Mouse (Mus musculus) layer of hippocampus, adult 2 months (tissue): ENCODE results near the gene Gm5460. TPM values are rescaled to one million over a fixed set of nuclear protein-coding genes. Genes with fewer than 3 reads are reported as not detected.

Experiments used
- DNase-seq, 2 experiments: peaks; one replicate each; pipeline ENCODE4 v3.0.0; 2022; ENCODE audit warnings: low spot score in 2 of 2
- H3K27ac ChIP-seq: fragments of 200-600 bp; 2 replicates; pipeline ENCODE4 v1.8.1; 2022
- H3K4me3 ChIP-seq: fragments of 200-600 bp; 2 replicates; pipeline ENCODE4 v1.8.1; 2022; ENCODE audit warnings: mild to moderate bottlenecking
- CTCF ChIP-seq: fragments of 200-600 bp; conservative IDR thresholded peaks from 2 replicates; pipeline ENCODE4 v1.8.1; 2022; ENCODE audit warnings: antibody characterized with exemption, mild to moderate bottlenecking, moderate library complexity
- long read RNA-seq, 2 experiments: library from polyadenylated mRNA; stranded (forward); transcript quantifications; one replicate each; pipeline ENCODE4 v2.0.0; 2021; ENCODE audit warnings: borderline mapping rate in 2 of 2
- total RNA-seq, 2 experiments: library from RNA; stranded (reverse); gene quantifications; 2 replicates each; pipeline ENCODE4 v1.2.3; 2021

Gene Gm5460
- total RNA-seq = not detected
- long read RNA-seq, experiment 1 = 0 reads
- long read RNA-seq, experiment 2 = 0 reads

DNA sequence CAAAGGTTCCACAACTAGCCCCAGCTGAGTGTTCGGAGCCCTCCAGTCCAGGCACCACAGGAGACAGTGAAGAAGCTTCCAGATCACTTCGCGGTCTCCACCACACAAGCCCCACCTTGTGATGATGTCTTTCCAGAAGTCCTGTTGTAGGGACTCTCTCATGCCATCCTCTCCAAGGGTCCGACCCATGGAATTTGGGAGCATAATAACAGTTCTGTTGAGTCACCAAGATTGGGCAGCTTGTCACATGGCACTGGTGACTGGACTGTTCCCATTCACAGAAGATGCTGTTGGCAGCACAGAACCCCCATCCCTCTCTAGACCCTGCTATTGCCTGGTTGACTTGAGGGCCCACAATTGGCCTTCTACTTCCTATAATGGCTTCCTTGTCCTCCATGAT is at the start of gene Gm5460:
TSS of gene Gm5460 (plus strand) at position 378 of the 400 bp plus-strand sequence.
- Histone ChIP-seq H3K4me3 (no peak within 1 kb of the TSS), H3K27ac (no peak within 1 kb of the TSS)
- DNase-seq = no peak
- no peak for TF ChIP-seq CTCF

DNA sequence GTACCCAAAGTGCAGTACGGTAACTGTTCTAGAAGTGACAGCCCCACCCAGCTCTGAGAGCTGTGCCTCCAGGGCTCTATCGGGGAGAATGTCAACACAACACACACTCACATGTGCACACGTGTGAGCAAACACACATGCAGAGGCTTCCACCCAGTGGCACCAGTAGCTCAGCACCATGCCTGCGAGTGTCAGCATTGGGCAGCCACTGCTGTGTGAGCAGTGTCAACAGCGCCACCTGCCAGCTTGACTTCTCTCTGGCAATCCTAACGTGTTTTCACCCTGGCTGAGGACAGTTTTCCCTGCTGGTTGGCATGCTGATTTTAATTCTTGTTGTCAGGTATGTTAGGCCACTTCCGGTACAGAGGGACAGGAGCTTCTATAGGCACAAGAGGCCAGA is 43.9 kb upstream of the Gm5460 start:
- no peak overlapping the region for H3K27ac ChIP-seq
- DNase-seq = no peak
- no peak overlapping the region for H3K4me3 ChIP-seq
- TF ChIP-seq CTCF = peak; percentile 45

DNA sequence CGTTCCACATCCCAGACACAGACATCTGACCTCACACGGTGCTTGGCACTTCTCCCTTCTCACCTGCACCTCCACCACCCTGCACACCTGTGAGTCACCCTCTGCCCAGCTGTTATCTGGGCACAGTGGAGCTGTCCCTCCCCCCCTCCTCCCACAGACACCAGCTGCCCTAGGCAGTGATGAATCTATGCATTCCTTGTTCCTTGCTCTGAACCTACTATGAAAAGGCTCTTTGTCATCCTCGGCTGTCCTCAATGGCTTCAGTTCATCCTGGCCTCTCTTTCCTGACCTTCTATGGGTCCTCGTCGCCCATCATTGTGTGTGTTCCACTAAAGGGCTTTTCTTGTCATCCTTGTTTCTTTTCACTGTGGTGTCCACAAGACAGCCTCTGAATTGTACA is 41.8 kb upstream of the Gm5460 start:
- H3K4me3 ChIP-seq = no peak overlapping the region
- 0 out of 2 replicates have a peak overlapping the region, but pooled peaks have one; percentile 43 for H3K27ac ChIP-seq
- peak in 1 of 2 experiments; percentile 19 for DNase-seq
- TF ChIP-seq CTCF = no peak

DNA sequence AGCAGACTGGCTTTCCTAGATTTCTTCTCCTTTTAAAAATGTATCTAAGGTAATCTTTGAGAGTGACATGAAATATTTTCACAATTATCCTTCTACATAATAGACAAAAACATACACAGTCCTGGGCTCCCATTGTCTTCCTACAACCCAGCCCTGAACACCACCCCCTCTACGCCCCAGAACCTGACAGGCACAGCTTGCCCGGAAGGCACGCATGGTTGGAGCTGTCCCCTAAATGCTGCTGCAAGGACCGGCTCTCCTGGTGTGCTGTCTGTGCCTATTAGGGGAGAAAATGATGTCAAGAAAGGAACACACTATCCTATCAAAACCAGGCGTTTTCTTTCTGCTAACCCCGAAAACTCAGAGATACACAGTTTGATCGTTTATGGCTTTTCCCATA is 38.8 kb upstream of the Gm5460 start:
- peak overlapping the region; percentile 70 for H3K27ac ChIP-seq
- DNase-seq = no peak

DNA sequence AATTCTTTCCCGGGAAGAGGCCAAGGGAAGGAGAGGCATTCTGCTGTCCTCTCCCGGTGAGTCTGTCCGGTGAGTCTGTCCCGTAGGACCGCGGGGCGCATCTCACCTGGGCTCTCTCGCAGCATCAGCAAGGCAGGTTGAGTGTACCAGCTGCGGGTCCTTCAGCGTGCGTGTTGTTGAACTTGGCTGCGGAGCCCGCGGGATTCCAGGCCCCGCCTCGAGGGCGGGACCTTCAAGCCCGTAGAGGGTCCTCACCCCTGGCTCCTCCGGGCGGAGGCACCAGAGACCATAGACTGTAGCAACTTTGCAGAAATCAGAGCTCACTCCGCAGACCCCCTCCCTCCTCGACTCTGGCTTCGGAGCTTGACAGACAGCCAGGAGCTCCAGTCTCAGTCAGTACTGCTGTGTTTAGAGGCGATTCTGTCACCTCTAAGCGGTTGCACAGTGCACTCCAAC is 37.9 kb upstream of the Gm5460 start, which contains the start of gene Zfp488:
TSS of gene Zfp488 (minus strand) at position 161 of the 456 bp plus-strand sequence.
- no peak for TF ChIP-seq CTCF
- Histone ChIP-seq H3K27ac (peak within 1 kb of the TSS; percentile 70), H3K4me3 (peak within 1 kb of the TSS; percentile 44)
- DNase-seq = peak in 1 of 2 experiments; percentile 16

More for the DNA sequence above, 38.8 kb upstream of the Gm5460 start:
- H3K4me3 ChIP-seq = peak overlapping the region; percentile 44
- TF ChIP-seq CTCF = no peak

DNA sequence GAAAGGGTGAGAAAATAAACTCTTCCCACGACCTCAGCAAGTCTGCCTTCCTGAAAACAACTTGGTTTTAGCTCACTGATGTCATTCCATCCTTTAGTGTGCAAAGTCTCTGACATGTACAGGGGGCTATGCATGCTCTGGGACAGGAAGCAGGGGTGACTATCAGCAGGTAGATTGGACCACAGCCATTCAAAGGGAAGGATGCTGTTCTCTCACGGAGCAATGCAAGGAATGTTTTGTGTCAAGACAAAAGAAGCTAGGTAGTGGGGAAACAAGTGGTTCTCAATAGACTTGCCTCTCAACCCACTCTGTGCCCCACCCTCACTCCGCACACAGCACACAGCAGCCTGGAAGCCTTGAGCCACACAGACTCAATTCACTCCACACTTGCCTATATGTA is 27.4 kb upstream of the Gm5460 start:
- TF ChIP-seq CTCF = no peak
- no peak for DNase-seq
- H3K4me3 ChIP-seq = no peak overlapping the region
- no peak overlapping the region for H3K27ac ChIP-seq

DNA sequence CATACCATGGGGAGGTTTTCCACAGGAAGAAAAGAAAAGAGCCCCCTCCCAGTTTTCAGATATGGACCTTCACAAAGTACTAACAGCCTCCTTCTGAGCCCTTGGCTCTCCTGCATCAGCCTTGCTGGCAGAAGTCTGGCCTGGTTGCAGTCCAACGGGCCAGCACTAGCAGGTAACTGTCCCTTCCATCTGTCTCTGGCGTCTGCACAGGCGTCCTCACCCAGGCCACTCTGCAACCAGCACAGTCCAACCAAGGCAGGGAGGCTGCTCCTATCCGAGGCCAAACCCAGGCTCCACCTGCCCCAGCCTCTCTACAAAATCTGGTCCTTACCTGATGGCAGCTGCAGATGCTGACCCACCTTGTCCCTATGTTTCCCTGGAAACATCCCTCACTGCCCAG is 24.6 kb upstream of the Gm5460 start:
- Histone ChIP-seq H3K27ac (no peak overlapping the region), H3K4me3 (no peak overlapping the region)
- no peak for TF ChIP-seq CTCF
- DNase-seq = no peak

DNA sequence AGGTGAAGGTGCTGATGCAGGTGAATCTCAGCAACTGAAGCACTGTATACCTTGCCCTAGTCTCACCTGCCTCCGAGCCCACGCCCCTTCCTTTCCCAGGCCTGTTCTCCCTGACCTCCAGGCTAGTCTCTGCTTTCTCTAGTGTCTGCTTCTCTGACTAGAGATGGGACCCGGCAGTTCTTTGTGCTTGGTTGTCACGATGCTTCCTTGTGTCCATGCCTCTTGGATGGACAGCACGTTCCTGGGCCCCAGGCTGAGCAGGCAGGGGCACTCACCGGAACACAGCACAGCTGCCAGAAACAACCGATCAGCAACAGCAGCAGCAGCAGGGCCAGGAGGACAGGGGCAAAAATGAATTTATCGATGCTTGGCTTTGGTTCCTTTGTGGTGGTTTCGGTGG is 23.5 kb upstream of the Gm5460 start:
- no peak for TF ChIP-seq CTCF
- no peak for DNase-seq
- H3K4me3 ChIP-seq = no peak overlapping the region
- H3K27ac ChIP-seq = no peak overlapping the region

DNA sequence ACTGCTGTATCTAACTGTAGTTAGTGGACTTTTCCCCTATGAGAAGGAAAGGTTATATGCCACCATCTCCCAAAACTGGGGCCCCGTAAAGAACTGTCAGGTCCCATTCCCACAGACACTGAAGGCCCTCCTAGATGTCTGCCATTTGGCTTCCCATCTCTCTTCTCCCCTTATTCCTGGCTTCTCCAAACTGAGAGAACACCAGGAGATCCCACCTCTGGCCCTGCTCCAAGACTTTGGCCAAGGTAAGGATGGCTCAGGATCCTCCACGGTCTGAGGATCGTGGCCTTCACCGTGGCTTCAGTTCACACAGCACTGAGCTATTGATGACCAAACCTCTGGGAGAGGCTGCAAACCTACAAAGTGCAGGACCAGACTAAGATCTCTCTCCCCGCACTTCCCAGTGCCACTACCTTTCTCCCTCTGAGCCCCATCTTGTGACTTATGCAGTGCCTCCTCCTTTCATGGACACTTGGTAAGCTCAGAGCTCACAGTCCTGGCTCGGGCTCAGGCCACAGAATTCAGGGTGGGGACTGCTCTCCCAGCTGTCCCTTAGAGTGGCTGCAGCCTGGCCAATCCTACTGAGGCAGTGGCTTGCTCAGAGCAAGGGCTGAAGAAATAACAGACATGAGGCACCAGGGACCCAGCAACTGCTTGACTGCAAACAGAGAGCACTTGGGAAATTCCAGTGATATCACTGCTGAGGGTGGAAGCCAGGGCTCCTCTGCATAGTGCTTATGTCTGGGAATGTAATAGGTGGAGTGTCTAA is 22.9 kb upstream of the Gm5460 start:
- TF ChIP-seq CTCF = no peak
- no peak for DNase-seq
- H3K4me3 ChIP-seq = no peak overlapping the region

DNA sequence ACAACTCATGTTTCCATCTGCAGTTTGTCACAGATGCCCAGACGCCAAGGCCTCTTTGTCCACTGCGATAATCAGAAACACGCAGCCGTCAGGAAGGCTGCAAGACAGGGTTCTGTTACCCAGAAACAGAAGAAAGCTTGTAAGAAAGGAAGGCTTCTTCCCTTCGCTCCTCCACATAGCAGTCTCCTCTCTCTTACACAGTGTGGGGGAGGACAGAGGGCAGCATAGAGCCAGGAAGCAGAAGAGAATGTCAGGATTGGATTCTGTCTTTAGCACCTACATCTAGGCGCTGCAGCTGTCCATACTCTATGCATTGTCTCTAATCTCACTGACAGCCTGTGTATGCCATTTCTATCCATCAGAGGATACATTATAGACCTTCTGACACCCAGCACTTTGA is 19.1 kb upstream of the Gm5460 start:
- TF ChIP-seq CTCF = no peak
- no peak for DNase-seq
- Histone ChIP-seq H3K4me3 (no peak overlapping the region), H3K27ac (no peak overlapping the region)

More for the DNA sequence above, 22.9 kb upstream of the Gm5460 start:
- H3K27ac ChIP-seq = no peak overlapping the region

DNA sequence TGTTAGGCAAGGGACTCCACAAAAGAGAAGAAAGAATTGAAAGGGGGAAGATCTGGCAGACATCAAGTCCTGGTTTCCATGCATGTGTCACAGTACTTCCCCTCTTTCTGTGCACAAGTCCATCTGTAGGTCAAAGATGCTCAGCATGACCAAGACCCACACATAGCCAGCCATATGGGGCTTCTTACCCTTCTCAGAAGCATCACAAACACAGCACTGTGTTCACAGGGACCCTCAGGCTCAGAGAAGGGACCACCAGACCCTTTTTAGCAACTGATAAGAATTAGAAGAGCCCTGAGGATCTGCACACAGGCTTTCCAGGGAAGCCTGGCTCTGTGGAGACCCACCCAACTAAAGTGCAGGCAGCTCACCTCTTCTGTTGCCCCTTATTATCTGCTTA is 16.5 kb upstream of the Gm5460 start:
- Histone ChIP-seq H3K27ac (no peak overlapping the region), H3K4me3 (no peak overlapping the region)
- no peak for DNase-seq
- no peak for TF ChIP-seq CTCF

DNA sequence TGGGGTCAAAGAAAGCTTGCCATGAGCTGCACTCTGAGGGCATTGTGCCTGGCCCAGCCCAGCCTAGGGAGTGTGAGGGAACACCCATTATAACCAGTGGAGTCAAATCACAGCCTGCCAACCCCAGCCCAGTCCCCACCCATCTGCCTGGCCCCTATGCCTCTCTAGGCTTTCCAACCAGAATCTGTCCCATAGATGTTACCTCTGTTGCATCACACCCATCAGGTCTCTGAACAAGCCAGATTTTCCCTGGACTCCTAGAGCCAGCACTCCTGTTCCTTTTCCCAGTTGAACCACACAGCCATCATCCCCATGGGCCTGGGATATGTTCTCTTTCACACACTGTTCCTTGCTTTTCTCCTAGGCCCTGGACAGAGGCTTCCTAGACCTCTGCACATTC is 15.1 kb upstream of the Gm5460 start:
- no peak overlapping the region for H3K27ac ChIP-seq
- no peak for TF ChIP-seq CTCF
- DNase-seq = no peak
- no peak overlapping the region for H3K4me3 ChIP-seq

DNA sequence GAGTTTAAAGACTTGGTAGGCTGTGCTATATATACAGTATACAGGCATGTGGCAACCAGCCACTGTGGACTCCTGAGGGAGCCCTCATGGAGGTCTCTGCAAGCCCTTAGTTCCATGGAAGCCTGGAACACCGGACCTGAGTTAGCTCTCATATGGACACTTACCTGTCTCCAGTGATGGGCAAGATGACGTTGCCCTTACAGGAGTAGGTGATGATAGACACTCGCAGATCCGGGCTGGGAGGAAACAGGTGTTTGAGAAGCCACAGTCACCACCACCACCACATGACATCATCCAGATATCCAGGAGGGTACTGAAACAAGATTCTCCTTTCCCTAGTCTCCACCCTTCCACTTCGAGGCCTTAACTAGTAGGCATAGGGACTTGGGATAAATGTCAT is 14.2 kb upstream of the Gm5460 start:
- no peak for DNase-seq
- Histone ChIP-seq H3K4me3 (no peak overlapping the region), H3K27ac (no peak overlapping the region)
- TF ChIP-seq CTCF = no peak

DNA sequence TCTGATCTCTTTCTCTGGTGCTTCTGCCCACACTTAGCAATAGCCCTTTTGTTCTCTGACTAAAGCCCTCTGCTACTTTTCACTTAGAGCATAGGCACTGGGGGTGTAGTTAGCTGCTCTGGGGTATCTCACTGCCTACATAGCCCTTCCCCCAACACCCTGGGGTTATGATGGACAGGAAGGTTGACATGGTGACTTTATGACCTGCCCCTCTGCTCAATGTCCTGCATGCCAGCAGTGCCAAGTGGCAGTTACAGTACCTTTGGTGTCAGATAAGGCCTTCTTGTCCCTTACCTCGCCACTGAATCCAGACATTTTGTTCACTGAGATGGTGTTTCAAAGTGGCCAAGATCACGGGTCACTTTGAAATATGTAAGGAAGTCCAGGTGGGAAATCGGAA is 1.5 kb upstream of the Gm5460 start, which contains the start of gene Gm30083:
TSS of gene Gm30083 (minus strand) at position 120 of the 400 bp plus-strand sequence.
- no peak for DNase-seq
- TF ChIP-seq CTCF = no peak
- Histone ChIP-seq H3K4me3 (no peak within 1 kb of the TSS), H3K27ac (no peak within 1 kb of the TSS)
